Mouse (Mus musculus) c-Kit-positive CD71-negative TER-119-negative erythroid progenitor cells, embryonic 14.5 days (primary cell): ENCODE data around the gene Gpr183.

Experiments
- DNase-seq: peaks from one replicate; pipeline ENCODE4 v3.0.0-alpha.2; 2013; ENCODE audit warnings: low read depth

Gpr183 gene

DNA sequence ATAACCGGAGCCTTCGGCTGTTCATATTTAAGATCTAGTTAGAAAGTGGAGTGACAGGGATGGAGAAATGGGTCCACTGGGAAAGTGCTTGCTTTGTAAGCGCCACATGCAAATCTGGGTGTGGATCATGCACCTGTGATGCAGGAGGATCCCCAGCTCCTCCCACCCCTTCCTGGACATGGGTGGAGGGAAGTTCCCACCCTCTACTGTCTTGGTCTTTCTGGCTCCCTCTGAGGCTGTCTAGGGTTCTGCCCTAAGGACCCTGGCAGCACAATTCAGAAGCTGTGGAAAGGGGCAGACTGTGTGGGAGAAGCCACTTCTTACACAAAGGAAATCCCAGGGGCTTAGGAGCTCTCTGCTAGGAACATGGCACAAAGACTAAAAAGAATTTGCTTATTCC is 33.4 kb downstream of the Gpr183 start:
- no peak for DNase-seq

DNA sequence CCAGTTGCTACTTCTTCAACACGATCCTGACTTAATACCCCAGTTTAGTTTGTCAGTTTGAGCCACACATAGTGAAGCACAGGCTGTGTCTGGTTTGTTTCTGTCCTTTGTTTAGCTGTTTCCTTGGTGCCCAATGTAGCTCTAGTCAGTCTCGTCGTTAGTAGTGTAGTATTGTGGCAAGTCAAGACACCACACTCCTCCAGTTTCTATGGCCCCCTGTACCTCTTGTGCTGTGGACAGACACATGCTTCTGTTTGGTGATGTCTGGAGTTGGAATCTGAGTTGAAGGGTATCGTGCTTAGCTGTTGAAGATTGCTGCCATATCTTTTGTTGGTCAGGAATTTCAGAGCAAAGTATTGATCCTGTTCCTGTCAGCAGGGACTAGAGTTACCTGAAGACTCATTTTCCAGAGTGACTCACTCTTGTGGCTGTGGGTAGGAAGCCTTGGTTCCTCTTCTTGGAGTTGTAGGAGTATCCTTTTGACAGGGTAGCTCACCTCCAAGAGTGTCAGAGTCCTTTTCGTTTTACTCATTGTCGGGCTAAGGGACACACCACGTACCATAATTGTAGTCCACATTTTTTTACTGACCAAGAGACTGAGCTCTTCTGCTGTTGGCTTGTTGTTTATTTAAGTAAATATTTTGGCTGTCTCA is 34.1 kb downstream of the Gpr183 start:
- no peak for DNase-seq

DNA sequence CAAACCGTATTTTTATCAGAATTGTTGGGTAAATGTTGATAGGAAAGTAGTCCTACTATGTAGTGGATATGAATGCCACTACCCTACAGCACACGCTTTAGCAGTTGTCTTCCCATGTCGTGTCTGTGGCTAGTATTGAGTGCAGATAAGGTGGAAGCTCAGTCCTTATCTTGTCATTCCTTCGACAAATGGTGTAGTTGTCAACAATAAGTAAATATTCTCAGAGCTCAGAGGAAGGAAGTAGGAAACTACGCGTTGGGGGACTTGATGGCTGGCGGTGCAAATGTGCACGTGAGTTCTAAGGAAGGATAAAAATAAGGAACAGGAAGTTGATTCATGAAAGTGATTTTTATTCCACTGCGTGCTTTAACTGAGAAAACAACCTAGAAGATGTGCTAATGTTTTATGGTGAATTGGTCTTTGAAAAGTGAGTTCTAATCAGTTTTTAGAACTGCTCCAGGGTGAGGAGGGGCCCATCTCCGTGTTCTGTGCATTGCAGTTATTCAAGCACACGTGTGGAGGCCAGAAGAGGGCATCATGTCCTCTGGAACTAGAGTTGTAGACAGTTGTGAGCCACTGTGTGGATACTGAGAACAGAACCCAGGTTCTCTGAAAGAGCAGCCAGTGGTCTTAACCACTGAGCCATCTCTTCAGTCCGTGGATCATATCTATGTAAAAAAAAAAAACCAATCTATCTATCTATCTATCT is 35.6 kb downstream of the Gpr183 start:
- DNase-seq: peak; percentile 48

DNA sequence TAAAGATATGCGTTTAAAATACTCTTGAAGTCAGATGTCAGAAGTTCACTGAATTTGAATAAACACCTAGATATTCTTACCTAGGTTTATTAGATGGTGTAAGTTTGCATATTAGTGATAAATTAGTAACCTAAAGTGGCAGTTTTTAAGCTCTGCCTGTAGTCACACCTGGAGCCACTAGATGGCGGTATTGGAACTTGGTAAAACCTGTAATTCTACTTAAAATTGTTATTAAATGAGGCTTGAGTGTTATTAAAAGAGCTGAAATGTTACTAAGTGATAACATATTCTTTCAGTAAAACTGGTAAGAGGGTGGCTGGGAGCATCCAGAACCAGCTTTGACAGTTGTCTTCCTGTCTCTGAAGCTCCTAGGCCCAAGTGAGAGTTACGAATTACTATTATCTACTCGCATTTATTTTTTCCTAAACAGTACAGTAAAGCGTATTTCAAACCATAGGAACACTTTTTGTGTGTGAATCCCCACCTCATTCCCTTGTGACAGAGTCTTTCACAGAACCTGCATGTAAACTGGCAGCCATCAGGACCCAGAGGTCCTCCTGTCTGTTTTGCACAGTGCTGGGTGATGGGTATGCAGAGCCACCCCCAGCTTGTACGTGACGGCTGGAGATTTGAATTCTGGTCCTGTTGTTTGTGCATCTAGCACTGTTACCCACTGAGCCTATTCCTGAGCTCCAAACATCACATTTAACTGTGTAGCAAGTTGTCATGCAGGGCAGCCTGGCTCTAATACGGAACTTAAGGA is 36.4 kb downstream of the Gpr183 start:
- peak; percentile 74 for DNase-seq

DNA sequence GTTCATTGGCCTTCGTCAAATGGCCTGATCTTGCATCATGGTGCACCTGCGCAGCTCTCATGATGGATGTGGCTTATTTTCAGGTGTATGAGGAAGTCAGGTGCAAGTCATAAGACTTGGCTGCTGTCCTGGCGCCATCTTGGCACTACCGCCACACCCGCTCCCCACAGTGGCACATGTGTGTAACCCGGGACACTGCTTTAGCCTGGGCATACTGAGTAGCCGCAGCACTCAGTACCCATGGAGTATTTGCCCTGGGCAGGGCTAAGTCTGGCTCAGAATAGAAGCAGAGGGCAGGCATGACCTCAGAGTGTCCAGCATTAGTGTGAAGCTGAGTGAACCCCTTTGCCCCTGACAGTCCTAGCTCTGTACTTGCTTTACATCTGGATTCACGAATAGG is 37.5 kb downstream of the Gpr183 start:
- DNase-seq: no peak

DNA sequence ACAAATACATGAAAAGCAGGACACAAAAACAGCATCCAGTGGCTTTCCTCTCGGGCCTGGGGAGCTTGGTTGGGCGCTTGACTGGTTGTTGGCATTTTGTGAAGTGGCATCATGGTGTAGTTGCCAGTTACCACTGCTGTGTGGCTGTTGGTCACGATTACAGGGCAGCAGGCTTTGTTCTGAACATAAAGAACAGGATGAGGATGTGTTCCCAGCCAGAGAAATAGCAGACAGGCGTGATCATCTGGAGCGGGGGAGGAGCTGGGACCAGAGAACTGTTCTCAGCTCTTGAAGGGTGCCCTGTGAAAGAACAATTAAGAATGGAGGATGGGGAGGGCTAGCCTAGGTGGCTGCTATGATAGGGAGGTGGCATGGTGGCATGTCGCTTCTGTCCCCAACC is 38.1 kb downstream of the Gpr183 start:
- no peak for DNase-seq

DNA sequence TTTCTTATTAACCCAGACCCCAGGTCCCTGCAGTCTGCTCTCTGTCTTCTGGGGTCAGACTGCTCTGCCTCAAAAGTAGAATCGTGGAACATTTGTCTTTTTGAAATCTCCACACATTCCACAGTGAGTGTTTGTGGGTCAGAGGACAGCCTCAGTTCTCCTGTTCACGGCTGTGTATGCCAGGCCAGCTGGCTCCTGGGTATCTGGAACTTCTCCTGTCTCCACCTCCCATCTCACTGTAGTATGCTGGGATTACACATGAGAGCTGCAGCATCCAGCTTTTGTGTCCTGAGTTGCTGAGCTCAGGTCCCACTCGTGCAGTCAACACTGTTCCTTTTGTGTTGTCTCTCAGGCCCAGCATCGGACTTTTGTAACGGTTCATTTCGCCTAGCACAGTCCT is 40.1 kb downstream of the Gpr183 start:
- no peak for DNase-seq

DNA sequence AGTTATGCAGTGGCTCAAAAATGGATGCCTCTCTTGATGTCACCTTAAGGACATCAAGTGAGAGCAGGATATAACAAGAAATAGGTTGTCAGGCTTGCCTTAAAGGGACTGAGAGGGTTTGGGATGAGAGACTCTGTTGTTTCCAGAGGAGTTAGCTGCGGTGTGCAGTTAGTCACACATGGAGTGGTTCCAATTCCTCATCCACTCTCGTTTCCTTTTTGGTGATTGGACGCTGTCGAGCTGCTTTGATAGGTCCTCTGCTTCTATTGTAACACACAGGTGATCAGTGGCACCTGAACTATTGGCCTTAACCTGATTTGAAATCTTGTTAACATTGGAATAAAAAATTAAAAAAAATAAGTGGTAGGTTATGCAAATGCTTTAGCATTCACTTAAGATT is 42.3 kb downstream of the Gpr183 start:
- no peak for DNase-seq

DNA sequence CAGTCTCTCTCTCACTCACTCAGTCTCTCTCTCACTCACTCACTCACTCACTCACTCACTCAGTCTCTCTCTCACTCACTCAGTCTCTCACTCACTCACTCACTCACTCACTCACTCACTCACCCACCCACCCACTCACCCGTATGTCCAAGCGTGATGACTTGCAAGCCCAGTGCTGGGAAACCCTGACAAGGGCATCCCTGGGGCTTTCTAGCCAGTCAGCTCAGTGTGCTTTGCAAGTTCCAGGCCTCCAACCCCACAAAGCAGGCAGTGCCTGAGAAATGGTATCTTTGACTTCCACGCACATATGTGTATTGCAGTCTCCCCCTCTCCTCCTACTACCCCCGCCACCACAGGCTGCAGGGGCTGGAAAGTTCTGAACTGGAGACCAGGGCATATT is 43.0 kb downstream of the Gpr183 start:
- no peak for DNase-seq

DNA sequence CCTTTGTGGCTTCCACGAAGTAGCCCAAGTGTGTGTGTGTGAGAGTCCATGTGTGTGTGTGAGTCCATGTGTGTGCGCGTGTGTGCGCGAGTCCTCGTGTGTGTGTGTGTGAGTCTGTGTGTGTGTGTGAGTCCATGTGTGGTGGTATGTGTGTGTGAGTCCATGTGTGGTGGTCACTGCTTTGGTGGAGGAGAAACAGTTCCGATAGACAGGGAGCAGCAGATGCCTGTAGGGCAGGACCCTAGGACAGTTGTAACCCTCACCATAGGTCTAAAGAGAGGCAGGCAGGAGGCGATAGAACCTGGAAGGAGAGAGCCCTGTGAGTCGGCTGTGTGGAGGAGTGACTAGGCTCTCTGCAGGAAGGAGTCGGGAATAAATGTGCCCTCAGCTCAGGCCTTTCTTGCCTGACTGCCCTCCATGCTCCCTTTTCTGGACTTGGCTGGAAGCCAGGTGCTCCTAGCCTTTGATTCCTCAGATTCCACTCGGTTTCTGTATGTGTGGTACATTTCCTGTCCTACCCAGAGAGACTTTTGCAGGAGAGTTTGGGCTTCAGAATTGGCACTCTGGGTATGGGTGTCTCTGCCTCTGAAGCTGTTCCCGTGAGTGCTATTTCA is 44.4 kb downstream of the Gpr183 start:
- DNase-seq: no peak

DNA sequence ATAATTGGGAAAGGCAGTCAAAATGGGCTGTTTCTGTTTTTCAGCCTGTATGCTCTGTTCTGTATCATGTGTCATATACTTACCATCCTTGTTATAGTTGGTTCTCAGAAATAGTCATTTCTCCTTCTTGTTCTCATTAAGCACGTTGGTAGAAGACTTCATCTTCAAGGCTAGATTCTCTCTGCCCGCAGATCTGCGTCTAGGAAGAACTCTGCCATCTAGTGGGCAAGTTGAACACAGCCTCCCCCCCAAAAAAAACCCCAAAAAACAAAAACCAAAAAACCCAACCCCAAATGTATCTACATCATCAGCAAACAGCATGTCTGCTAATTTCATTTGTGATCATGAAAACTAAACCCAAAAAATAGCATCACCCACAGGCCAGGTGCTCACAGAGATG is 45.2 kb downstream of the Gpr183 start:
- no peak for DNase-seq

DNA sequence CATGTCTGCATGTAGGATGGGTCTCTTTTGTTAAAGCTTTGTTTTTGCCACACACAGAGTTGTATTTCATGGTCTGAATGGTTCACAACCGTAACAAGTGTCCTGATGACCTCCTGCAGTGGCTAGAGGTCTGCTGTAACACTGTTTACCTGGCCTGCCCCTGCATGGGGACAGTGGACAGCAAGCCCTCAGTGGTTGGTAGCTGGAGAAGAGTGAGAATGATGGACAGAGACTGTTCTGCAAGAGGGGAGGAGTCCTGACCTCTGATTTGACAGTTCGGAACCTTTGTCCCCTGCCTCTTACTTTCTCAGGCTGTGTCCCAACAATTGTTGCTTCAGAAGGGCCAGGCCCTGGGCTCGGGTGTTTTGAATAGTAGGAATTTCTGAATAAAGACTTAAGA is 46.7 kb downstream of the Gpr183 start:
- no peak for DNase-seq

DNA sequence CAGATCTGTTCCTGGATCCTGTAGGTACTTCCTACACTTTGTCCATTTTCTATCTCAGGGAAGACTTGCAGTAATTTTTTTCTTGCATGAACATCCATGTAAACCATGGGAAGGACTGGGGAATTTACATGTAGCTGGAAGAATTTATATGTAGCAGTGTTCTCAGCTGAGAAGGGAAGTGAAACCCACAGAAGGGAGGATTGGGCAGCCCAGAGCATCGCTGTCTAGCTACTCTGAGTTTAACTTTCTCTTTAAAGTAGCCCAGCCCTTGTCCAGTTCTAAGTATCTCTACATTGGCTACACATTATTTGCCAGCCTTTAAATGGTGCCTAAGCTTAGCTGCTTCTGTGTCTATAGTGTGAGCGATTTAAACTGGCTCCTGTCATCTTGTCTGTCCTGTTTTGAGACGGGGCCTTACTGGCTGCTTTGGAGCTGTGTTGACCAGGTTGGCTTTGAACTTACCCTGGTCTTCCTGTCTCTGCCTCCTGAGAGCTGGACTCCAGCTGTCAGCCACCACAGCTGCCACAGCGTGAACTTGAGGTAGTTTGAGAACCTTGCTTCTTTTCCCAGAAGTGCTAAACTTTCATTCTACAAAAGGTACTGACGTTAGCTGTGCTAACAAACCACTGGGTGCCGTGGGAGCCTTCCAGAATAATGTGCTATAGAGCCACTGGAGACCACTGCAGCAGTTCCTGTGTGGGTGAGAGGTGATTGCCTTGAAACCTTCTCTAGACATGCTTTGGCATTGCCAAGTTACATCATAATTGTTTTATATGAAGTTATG is 48.5 kb downstream of the Gpr183 start:
- DNase-seq: no peak

DNA sequence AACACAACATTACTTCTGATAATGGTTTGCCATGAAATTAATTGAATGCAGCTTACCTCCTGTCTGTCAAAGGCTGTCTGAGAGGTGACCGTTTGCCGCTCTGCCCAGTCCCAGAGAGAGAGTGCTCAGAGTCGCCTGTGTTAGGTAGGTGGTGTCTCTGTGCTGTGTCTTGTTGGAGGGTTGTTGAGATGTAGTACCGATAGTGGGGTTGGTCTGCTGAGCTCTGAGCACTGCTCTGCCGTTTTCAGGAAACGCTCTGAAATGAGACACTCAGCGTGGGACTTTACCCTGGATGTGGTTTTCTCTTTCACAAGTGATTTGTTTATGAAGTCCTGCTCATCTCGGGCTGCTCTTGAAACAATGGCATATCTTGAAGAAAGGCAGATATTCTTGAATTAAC is 49.4 kb downstream of the Gpr183 start, which contains the start of gene Gpr18:
TSS of gene Gpr18 (minus strand) at position 161 of the 400 bp plus-strand sequence.
- DNase-seq: no peak

DNA sequence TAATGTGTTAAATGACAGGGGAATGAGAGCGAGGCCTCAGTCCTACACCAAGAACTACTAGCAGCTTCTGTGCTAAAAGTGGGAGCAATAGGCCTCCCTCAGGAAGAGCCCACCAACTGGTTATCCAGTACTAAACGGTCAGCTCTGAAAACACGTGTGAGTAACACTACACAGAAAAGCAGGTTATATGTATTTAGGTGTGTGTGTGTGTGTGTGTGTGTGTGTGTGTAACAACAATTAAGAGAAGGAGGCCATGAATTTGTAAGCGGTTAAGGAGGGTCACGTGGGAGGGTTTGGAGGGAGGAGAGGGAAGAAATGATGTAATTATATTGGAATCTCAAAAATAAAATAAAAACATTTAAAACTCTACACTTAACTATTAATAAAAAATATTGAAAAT is 49.9 kb downstream of the Gpr183 start:
- no peak for DNase-seq

DNA sequence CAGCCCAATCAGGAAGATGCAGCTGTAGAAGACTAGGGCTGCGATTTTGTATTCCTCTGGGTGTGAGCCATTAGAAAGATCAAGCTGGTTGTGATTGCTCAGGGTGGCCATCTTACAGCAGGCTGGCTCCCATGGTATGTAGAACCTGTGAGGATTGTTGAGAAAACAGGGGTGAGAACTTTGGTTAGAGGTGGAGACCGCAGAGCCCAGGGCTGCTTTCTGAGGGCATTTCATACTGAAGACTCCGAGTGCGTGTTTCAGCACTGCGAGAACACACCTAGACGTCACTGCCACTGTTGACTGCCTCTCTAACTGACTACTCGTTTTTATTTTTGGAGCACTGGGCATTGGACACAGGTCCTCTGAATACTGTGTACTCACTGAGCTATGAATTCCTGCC is 52.5 kb downstream of the Gpr183 start:
- no peak for DNase-seq

DNA sequence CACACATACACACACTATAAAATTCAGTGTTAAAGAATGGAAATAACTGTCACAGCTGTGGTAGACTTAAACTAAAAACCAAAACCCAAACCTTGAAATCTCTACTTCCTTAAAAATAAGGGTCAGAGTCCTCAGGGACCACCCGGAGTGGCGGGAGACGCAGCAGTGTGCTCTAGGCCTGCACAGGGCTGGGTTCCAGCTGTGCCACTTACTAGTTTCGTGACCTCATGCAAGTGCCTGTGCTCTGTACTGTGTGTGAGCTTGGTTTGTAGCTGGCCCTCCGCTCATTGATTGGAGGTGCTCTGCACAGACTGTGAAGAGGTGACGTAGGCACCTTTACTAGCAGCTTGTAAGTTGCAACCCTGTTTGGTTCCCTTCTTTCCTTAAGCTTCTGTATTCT is 55.1 kb downstream of the Gpr183 start:
- DNase-seq: no peak

DNA sequence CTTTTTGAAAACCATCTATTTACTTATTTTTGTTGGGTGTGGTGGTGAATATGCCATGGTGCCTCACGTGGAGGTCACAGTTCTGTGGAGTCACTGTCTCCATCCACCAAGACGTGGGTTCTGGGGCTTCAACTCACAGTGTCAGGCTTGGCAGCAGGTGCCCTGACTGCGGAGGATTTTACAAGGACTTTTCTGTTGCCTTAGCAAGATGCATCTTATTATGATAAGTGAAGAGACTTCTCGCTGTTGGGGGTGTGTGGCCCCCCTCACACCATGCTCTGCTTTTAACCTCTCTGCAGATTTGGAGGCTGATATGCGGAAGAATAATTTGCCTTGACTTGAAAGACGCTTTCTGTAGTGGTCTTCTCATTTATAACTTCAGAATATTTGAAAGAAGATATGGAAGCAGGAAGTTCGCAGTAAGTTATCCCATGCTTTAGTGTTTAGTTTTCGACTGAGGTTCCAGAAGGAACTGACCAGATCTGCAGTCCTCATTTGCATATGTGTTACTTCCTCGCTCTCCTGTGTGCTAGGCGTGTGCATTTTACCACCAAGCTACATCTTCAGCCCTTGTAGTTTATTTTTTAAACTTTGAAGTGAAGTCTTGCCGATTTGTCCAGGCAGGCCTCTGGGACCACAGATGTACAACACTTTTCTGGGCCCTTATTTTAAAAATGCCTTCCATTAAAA is 57.9 kb downstream of the Gpr183 start:
- DNase-seq: no peak

DNA sequence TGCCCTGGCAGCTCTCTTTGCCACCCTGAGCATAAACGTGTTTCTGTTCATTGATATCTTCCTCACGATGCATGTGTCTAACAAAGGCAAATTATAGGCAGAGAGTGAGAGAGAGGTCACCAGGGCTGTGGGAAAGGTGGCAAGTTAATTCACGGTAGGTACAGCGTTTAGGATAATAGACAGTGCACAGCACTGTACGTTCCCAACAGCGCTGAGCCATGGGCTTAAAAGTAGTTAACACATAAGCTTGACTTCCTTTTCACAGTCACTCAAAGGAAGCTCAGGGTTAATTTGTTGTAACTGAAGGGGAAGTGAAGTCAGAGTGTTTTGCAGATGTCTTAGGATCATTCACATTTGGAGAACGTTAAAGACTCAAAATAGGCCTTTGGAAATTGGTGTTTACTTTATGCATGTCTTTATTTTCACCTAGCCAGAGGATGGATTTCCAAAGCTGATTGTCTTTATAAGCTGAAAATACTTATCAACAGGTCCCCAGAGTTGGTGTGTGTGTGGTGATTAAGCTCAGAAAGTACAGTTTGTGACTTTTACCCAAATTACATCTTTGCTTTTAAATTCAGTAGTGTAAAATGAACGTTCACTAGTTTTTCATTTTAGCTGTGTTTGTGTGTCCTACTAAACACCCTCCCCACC is 58.5 kb downstream of the Gpr183 start:
- DNase-seq: peak; percentile 35

DNA sequence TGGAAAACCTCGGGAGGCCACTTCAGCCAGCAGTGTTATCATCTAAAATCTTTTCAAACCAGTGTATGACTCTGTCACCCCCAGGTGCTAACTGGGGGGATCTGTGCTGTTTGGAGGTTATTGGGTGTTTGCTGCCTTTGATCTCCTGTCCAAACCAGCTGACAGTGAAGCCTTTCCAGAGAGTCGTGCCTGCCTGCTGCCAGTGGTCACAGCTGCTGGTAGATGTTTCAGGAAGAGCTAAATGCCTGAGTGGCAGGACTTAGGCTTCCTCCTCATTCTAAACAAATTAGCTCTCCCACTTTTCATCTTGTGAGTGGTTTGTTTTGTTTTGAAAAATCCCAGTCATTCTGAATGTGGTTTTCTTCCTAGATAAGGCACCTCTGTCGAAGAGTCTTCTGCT is 60.2 kb downstream of the Gpr183 start:
- DNase-seq: no peak

DNA sequence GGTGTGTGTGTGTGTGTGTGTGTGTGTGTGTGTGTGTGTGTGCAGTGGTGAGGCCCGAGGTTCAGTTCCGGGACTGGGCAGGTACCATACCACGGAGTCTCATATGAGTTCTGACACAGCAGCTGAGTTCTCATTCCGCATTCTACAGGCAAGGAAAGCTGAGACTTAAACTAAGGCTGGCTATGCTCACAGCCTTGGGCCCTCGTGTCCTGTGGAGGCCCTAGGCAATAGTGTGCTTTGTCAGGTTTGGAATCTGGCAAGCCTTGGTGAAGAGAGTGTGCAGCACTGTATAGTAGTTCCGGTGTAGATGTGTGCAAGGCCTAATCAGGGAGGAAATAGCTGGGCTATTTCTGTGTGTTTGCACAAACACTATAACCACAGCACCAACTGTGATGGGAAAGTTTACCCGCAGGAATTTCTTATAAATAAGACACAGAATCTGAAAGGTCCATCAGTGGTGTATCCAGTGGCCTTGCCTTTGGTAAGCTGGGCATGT is 61.6 kb downstream of the Gpr183 start:
- no peak for DNase-seq
